Mouse (Mus musculus) hematopoietic stem cell, adult 5-6 weeks (primary cell): ENCODE results near the gene Wnt3. TPM values are rescaled to one million over a fixed set of nuclear protein-coding genes. Genes with fewer than 3 reads are reported as not detected.

Experiments
- ATAC-seq, 2 experiments: fragments of 125-278 bp in 1 of 2; replicated peaks in 1 of 2; 2 replicates each; pipeline ENCODE4 v1.8.0; 2016 to 2017; ENCODE audit warnings: inconsistent platforms in 2 of 2, mild to moderate bottlenecking in 2 of 2, moderate number of reproducible peaks in 2 of 2, low read depth in 1 of 2, moderate TSS enrichment in 1 of 2; ENCODE audit not compliant: low FRiP score in 2 of 2, poor library complexity in 2 of 2, severe bottlenecking in 2 of 2, insufficient read depth in 1 of 2, low TSS enrichment in 1 of 2
- total RNA-seq: library from RNA; stranded (forward); fragments of 172-1452, 232-1000 nt; gene quantifications from 2 replicates; pipeline ENCODE4 v1.2.3, GENCODE M21; 2017

Gene Wnt3
- total RNA-seq, 1 experiment from 2014 or later, result not detected

GRCm38 (mm10) chr11:103764601-103765000 lies 9.3 kb upstream of the Wnt3 start:
- ATAC-seq, result no peak

DNA sequence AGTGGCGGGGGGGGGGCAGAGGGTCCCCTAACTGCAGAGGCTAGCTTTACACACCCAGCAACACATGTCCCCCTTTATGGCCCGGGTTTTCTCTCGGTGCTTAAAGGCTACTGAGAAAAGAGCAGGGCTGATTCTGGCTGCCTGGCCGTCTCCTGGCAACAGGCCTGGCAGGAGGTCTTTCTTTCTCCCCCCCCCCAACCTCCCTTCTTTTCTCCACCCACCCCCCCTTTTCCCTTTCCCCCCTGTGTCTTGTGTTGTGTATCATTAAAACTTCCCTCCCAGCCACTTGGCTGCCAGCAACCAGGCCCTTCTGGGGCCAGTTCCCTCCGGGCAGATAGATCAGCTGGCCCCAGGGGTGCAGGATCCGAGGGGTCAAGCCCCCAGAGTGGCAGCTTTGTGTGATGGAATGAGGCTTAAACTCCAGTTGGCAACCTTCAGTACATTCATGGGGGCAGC lies 8.4 kb upstream of the Wnt3 start:
- no peak for ATAC-seq

DNA sequence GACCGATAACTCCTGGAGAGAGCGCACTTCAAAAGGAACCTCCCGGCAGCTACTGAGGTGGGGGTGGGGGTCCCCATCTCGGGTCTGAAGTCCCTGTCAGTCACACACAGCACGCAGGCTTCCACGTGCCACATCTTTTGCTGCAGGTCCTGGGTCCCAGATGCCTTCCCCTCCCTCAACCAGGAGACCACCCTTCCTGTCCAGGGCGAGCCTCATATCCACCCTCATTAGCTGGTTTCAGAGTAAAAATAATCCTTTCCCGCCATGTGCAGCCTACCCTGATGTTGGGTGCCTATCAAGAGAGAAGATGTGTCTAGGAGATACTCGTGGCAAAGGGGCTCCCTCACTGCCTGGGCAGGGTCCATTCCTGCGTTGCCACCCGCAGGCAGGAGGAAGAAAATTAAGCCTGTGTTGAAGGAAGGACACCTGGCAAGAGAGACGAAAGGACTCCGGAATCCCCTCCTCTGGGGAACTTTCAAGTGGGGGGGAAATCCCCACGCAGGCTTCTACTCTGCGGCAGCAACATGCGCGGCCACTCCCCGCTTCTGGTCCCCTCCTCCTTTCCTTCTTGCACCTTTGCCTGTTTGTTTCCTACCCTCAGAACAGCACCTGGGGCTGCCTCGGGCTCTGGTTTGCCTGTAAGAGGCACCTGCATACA lies 2.7 kb upstream of the Wnt3 start:
- no peak for ATAC-seq

- no peak for ATAC-seq
Observed at GRCm38 (mm10) chr11:103772505-103773386, 1.2 kb upstream of the Wnt3 start.

DNA sequence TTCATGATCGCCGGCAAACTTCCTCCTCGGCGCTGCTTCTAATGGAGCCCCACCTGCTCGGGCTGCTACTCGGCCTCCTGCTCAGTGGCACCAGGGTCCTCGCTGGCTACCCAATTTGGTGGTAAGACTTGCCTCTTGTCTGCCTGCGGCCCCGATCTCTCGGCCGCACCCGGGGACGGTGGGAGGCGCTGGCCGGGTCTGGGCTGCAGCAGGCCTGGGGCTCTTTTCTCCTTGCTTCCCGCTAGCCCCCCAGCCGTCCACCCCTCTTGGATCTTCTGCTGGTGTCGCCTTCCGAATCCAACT lies 229 bp downstream of the Wnt3 start:
- ATAC-seq, result no peak

DNA sequence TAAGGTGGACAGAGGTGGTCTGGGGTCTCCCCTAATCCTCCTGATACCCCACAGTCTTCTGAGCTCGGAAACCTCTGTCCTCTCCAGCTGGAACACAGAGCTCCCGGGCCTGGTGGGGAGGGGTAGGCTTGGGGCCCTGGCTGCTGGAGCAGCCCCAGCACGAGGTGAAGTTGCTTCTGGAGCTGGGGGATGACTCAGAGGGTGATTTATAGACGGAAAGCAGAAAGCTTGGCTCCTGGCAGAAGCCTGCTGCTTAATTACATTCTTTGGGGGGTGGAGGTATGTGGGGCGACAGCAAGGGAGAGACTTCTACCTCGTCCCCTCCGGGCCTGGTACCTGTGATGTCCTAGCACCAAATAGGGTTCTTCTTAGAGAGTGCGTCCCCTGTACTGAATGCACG lies 6.2 kb downstream of the Wnt3 start:
- no peak for ATAC-seq

DNA sequence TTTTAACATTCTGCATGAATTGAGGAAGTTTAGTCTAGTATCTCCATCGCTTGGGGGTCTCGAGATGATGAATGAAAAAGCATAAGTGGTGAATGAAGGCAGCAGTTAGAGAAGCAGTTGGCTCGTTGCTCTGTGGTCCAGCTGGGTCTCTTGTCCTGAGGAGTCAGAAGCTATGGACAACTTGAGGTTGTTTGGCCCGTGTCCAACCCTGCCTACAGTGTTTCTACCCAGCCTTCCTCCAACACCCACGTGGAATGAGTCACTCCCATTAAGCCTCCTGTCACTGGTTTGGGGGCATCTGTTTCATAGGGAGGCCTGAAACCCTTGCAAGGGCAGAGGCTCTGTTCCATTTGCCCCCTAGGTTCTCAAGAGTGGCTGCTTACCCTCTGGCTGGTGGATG lies 16.0 kb downstream of the Wnt3 start:
- no peak for ATAC-seq

DNA sequence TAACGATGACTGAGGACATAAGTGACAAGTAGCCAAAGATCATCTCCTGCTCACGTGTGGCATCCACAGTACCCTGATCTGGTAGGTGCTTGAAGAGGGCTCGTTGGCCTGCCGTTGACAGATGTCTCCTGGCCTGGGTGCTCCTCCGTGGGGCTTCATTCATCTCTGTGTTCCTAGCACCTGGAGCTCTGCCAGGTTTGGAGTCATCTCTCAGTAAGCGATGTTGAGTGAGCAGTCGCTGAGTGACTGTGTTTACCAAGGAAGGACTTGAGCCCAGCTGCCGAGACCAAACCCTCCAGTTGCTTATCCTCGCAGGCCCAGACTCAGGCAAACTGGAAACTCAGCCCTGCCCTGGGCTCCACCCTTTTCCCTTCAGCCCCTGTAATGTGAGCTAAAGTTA lies 27.2 kb downstream of the Wnt3 start:
- no peak for ATAC-seq

GRCm38 (mm10) chr11:103804126-103804525 lies 30.2 kb downstream of the Wnt3 start:
- no peak for ATAC-seq

DNA sequence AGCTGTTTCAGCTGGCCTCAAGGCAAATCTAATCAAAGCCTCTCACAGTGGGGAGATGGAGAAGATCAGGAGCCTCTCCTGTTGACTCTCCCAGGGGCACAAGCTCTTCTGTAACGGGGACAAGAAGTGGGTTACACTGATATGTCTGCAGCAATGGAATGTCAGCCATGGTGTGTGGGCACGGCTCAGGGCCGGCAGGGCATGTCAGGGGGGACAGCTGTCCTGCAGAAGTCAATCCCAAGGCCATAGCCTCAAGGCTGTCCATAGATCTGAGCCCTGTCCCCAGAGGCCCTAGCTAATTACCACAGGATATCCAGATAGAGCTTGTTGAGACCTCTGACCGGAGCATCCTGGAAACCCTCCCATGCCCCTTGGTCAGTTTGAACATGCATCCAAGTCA lies 30.9 kb downstream of the Wnt3 start:
- no peak for ATAC-seq

- no peak for ATAC-seq
Observed at GRCm38 (mm10) chr11:103807966-103808365, 34.0 kb downstream of the Wnt3 start.

DNA sequence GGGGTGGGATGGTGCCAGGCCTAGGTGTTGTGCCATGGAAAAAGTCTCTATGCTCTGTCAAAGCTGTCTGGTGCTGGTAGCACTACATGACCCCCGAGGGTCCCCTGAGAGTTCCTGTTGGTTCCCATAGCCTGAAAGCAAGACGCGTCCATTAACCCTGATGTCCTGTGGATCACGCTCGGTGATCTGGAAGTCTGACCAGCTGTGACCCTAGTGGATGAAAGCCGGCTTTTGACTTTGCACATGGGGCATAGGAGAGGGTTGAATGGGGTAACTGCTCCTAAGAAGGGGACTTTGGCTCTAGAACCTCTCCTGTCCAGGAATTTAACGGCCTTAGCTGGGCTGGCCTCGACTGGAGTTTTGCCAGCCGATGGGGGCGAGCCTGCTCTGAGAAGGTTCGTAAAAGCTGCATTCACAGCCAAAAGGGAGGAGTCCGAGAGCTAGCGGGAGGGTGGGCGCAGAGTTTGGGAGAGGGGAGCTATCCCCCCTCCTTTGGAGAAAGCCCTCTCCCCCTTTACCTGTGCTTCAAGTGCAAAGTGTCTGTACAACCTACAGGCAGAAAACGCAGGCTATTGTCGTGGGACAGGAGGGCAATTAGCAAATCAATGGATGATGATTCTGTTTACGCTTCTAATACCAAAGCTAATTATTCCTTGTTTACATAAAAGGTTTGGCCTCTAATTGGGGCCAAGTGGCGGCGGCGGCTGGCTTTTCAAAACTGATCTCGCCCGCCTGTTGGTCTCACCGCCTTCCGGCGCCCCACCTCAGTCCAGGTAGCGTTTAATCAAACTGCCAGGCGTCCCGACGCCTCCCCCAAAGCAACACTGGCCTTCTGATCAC lies 35.0 kb downstream of the Wnt3 start:
- ATAC-seq, result no peak

GRCm38 (mm10) chr11:103809611-103810598 lies 36.0 kb downstream of the Wnt3 start:
- no peak for ATAC-seq

GRCm38 (mm10) chr11:103810631-103811030 lies 36.7 kb downstream of the Wnt3 start:
- no peak for ATAC-seq

GRCm38 (mm10) chr11:103811246-103811645 lies 37.3 kb downstream of the Wnt3 start:
- ATAC-seq, result no peak

GRCm38 (mm10) chr11:103814808-103815207 lies 40.9 kb downstream of the Wnt3 start:
- ATAC-seq, result no peak

DNA sequence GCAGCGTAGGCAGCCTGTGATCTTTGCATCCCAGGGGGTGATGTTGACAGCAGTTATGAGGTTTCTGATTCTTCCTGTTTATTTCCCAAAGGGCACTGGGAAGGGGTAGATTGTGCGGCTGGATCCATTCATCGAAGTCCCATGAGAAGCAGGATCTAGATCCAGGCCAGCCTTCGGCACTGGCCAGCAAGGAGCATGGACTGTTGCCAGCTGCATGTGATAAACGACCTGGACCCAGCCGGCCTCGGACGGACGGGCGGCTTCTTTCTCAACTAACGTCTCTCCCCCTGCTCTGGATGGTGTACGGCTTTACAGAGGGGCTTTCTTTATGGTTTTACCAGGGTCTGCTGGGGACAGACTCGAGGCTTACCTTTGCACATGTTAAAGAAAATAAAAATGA lies 42.0 kb downstream of the Wnt3 start:
- ATAC-seq, result no peak
